Mouse (Mus musculus): ENCODE data around the gene Cdc20b. TPM values are rescaled to one million over a fixed set of nuclear protein-coding genes. Genes with fewer than 3 reads are reported as not detected.
"Not testable (repeated sequence)": the region's sequence is repeated elsewhere in the genome, so short reads cannot be mapped to it uniquely, and the experiment has no call there.

The Cdc20b gene
- not detected for total RNA-seq (2021)

GRCm38 (mm10) chr13:113034950-113035421, at the start of gene Cdc20b:
Gene Cdc20b, plus strand, starts transcription at chr13:113035111.
- intact Hi-C loops (cut with DNase I): loop anchor here (5.0 kb wide), 2 partner anchors 48 to 358 kb away; partner anchors contain the start of gene Ccno
- peak; percentile 23 for DNase-seq (ENCODE audit: low spot score)

GRCm38 (mm10) chr13:112985605-112986450, 49.1 kb upstream of the Cdc20b start:
- DNase-seq (ENCODE audit: low spot score): no peak
- intact Hi-C loops (cut with DNase I): loop anchor here (5.0 kb wide), 1 partner anchor 46 kb away; no protein-coding TSS in a partner anchor

- intact Hi-C loops (cut with DNase I): loop anchor here (5.0 kb wide), 1 partner anchor 46 kb away; no protein-coding TSS in a partner anchor
These were observed 48.4 kb upstream of the Cdc20b start for GRCm38 (mm10) chr13:112986451-112986950.

GRCm38 (mm10) chr13:112987532-112987943, 47.4 kb upstream of the Cdc20b start, which contains the start of gene Ccno:
Gene Ccno, plus strand, starts transcription at chr13:112987802.
- DNase-seq (ENCODE audit: low spot score): peak; percentile 91
- intact Hi-C loops (cut with DNase I): loop anchor here (5.0 kb wide), 1 partner anchor 45 kb away; no protein-coding TSS in a partner anchor

More at GRCm38 (mm10) chr13:112986451-112986950, 48.4 kb upstream of the Cdc20b start:
- DNase-seq (ENCODE audit: low spot score): no peak

GRCm38 (mm10) chr13:112987991-112988390, 46.9 kb upstream of the Cdc20b start:
- intact Hi-C loops (cut with DNase I): loop anchor here (5.0 kb wide), 1 partner anchor 44 kb away; no protein-coding TSS in a partner anchor
- DNase-seq (ENCODE audit: low spot score): no peak

GRCm38 (mm10) chr13:112988866-112989265, 46.0 kb upstream of the Cdc20b start:
- no peak for DNase-seq (ENCODE audit: low spot score)
- intact Hi-C loops (cut with DNase I): loop anchor here (5.0 kb wide), 1 partner anchor 43 kb away; no protein-coding TSS in a partner anchor

GRCm38 (mm10) chr13:112989541-112989940, 45.4 kb upstream of the Cdc20b start:
- intact Hi-C loops (cut with DNase I): loop anchor here (5.0 kb wide), 1 partner anchor 43 kb away; no protein-coding TSS in a partner anchor
- DNase-seq (ENCODE audit: low spot score): no peak

GRCm38 (mm10) chr13:112990346-112990745, 44.6 kb upstream of the Cdc20b start:
- intact Hi-C loops (cut with DNase I): no loop called here
- no peak for DNase-seq (ENCODE audit: low spot score)

- intact Hi-C loops (cut with DNase I): no loop called here
- DNase-seq (ENCODE audit: low spot score): no peak
These were observed 41.3 kb upstream of the Cdc20b start, which contains the start of gene Mcidas for GRCm38 (mm10) chr13:112993531-112994152. Gene Mcidas, plus strand, starts transcription at chr13:112993845.

- intact Hi-C loops (cut with DNase I): no loop called here
- no peak for DNase-seq (ENCODE audit: low spot score)
These were observed 40.7 kb upstream of the Cdc20b start for GRCm38 (mm10) chr13:112994191-112994590.

GRCm38 (mm10) chr13:112996407-112996806, 38.5 kb upstream of the Cdc20b start:
- intact Hi-C loops (cut with DNase I): no loop called here

GRCm38 (mm10) chr13:112997369-112997768, 37.5 kb upstream of the Cdc20b start:
- intact Hi-C loops (cut with DNase I): no loop called here
- DNase-seq (ENCODE audit: low spot score): no peak

More at GRCm38 (mm10) chr13:112996407-112996806, 38.5 kb upstream of the Cdc20b start:
- DNase-seq (ENCODE audit: low spot score): no peak

GRCm38 (mm10) chr13:112998427-112999201, 36.3 kb upstream of the Cdc20b start:
- DNase-seq (ENCODE audit: low spot score): no peak
- intact Hi-C loops (cut with DNase I): no loop called here

GRCm38 (mm10) chr13:113000090-113000489, 34.8 kb upstream of the Cdc20b start:
- intact Hi-C loops (cut with DNase I): no loop called here
- DNase-seq (ENCODE audit: low spot score): no peak

GRCm38 (mm10) chr13:113000576-113001318, 34.2 kb upstream of the Cdc20b start:
- intact Hi-C loops (cut with DNase I): no loop called here
- DNase-seq (ENCODE audit: low spot score): no peak

GRCm38 (mm10) chr13:113012683-113013082, 22.2 kb upstream of the Cdc20b start:
- intact Hi-C loops (cut with DNase I): no loop called here
- DNase-seq (ENCODE audit: low spot score): no peak

GRCm38 (mm10) chr13:113013174-113013953, 21.5 kb upstream of the Cdc20b start:
- DNase-seq (ENCODE audit: low spot score); intact Hi-C loops (cut with DNase I): not testable (repeated sequence)

- intact Hi-C loops (cut with DNase I): no loop called here
- no peak for DNase-seq (ENCODE audit: low spot score)
These were observed 13.4 kb upstream of the Cdc20b start for GRCm38 (mm10) chr13:113021521-113021920.
